Mouse (Mus musculus) splenic B cell, adult 2 months (primary cell): ENCODE results near the gene Kcnip4.

Experiments
- DNase-seq: peaks from one replicate; pipeline ENCODE4 v3.0.0-alpha.2; 2011; ENCODE audit warnings: low read depth, low spot score
- H3K27me3 ChIP-seq: 2 replicates; pipeline ENCODE4 v1.6.1; 2012; ENCODE audit warnings: mild to moderate bottlenecking, low read length, moderate library complexity, mixed read lengths; ENCODE audit not compliant: control insufficient read depth, poor library complexity, insufficient read depth, severe bottlenecking
- H3K36me3 ChIP-seq: 2 replicates; pipeline ENCODE4 v1.6.1; 2012; ENCODE audit warnings: mild to moderate bottlenecking, low read length, moderate library complexity, mixed read lengths; ENCODE audit not compliant: control insufficient read depth, poor library complexity, insufficient read depth, severe bottlenecking

The Kcnip4 gene

GRCm38 (mm10) chr5:48483112-48483511, 1041.6 kb downstream of the Kcnip4 start:
- no peaks in the 10 kb centered on the region for H3K27me3 ChIP-seq
- DNase-seq = no peak
- H3K36me3 ChIP-seq = no peaks in the 10 kb centered on the region

GRCm38 (mm10) chr5:48460221-48460620, 1064.5 kb downstream of the Kcnip4 start:
- no peaks in the 10 kb centered on the region for H3K36me3 ChIP-seq
- no peak for DNase-seq

GRCm38 (mm10) chr5:48448888-48449287, 1075.8 kb downstream of the Kcnip4 start:
- Histone ChIP-seq H3K36me3 (no peaks in the 10 kb centered on the region), H3K27me3 (no peaks in the 10 kb centered on the region; the same call in 1 of the 2 replicates)
- no peak for DNase-seq

More at GRCm38 (mm10) chr5:48460221-48460620, 1064.5 kb downstream of the Kcnip4 start:
- no peaks in the 10 kb centered on the region for H3K27me3 ChIP-seq

- DNase-seq = no peak
- Histone ChIP-seq H3K36me3 (no peaks in the 10 kb centered on the region), H3K27me3 (no peaks in the 10 kb centered on the region)
Observed at GRCm38 (mm10) chr5:48430459-48430858, 1094.2 kb downstream of the Kcnip4 start.

GRCm38 (mm10) chr5:48421957-48422356, 1102.8 kb downstream of the Kcnip4 start:
- DNase-seq = no peak
- H3K36me3 ChIP-seq = no peaks in the 10 kb centered on the region

GRCm38 (mm10) chr5:48419741-48420140, 1105.0 kb downstream of the Kcnip4 start:
- no peaks in the 10 kb centered on the region for H3K27me3 ChIP-seq
- DNase-seq = no peak
- no peaks in the 10 kb centered on the region for H3K36me3 ChIP-seq

More at GRCm38 (mm10) chr5:48421957-48422356, 1102.8 kb downstream of the Kcnip4 start:
- no peaks in the 10 kb centered on the region for H3K27me3 ChIP-seq

- DNase-seq = no peak
- Histone ChIP-seq H3K27me3 (no peaks in the 10 kb centered on the region), H3K36me3 (no peaks in the 10 kb centered on the region)
Observed at GRCm38 (mm10) chr5:48412261-48412660, 1112.4 kb downstream of the Kcnip4 start.

GRCm38 (mm10) chr5:48411462-48411861, 1113.2 kb downstream of the Kcnip4 start:
- Histone ChIP-seq H3K27me3 (no peaks in the 10 kb centered on the region), H3K36me3 (no peaks in the 10 kb centered on the region)
- DNase-seq = no peak

- no peaks in the 10 kb centered on the region for H3K36me3 ChIP-seq
- no peak for DNase-seq
- no peaks in the 10 kb centered on the region for H3K27me3 ChIP-seq
Observed at GRCm38 (mm10) chr5:48410348-48410747, 1114.4 kb downstream of the Kcnip4 start.

GRCm38 (mm10) chr5:48408276-48408675, 1116.4 kb downstream of the Kcnip4 start:
- no peak for DNase-seq
- H3K36me3 ChIP-seq = no peaks in the 10 kb centered on the region
- H3K27me3 ChIP-seq = no peaks in the 10 kb centered on the region

GRCm38 (mm10) chr5:48402497-48402896, 1122.2 kb downstream of the Kcnip4 start:
- no peak for DNase-seq
- H3K27me3 ChIP-seq = no peaks in the 10 kb centered on the region
- peaks cover 1% of the 10 kb centered on the region; the same call in 1 of the 2 replicates for H3K36me3 ChIP-seq

- peak; percentile 95 for DNase-seq
- peaks cover 8% of the 10 kb centered on the region for H3K36me3 ChIP-seq
- no peaks in the 10 kb centered on the region for H3K27me3 ChIP-seq
Observed at GRCm38 (mm10) chr5:48371890-48372766, 1152.6 kb downstream of the Kcnip4 start.

- H3K27me3 ChIP-seq = no peaks in the 10 kb centered on the region
- peak; percentile 63 for DNase-seq
- no peaks in the 10 kb centered on the region for H3K36me3 ChIP-seq
Observed at GRCm38 (mm10) chr5:48349309-48349708, 1175.4 kb downstream of the Kcnip4 start.

GRCm38 (mm10) chr5:48345983-48346648, 1178.6 kb downstream of the Kcnip4 start:
- DNase-seq = no peak
- Histone ChIP-seq H3K27me3 (no peaks in the 10 kb centered on the region), H3K36me3 (no peaks in the 10 kb centered on the region)
